Comparison of ENCODE assay signal across 8 mouse cellular contexts in the genomic region with DNA sequence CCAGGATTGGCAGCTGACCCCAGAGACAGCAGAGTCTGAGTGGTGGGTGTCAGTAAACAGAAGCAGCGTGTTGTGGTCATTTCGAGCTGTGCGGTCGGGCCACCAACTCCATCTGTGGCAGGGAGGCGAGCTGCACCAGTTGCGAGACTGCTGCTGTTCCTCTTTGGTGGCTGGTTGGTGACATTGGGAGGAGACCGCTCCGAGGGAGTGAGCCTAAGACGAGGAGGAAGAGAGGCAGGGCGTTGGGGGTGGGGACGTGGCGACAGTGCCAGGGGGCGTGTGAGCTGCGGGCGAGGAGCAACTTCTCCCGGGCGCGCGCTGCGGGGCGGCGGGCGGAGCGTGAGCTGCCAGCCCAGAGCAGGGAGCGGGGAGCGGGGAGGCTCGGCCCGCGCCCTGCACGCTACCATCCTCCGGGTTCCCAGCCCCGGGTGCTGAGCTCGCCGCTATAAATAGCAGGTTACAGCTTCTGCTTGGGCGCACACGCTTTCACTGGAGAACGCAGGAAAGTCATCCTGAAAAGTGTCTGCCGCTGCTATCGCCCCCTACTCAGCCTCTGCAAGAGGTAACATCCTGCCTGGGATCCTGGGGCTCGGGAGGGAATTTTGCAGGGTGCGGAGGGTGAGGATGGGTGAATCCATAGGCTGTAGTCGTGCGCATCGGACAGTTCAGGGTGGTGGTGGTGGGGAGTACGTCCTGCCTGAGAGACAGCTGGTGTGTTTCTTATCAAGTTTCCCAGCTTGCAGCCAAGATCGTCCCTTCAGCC. TPM values are rescaled to one million over a fixed set of nuclear protein-coding genes. Genes with fewer than 3 reads are reported as not detected.
DNase-seq lines count a peak whose midpoint lies in the region; ATAC-seq and TF ChIP-seq lines count a peak whose summit lies in the region.

A gene (plus strand): TSS at position 321 of the 763 bp plus-strand sequence.

- peak; percentile 57 to 63 for DNase-seq in adrenal gland, adult 18-20 months (ENCODE audit: low spot score in 2 of 2)
- DNase-seq in gastrocnemius, postnatal 25 days = peak; percentile 46
- DNase-seq in intestine, embryonic 14.5 days (ENCODE audit: low spot score) = peak; percentile 80
- peak; percentile 71 to 75 for DNase-seq in left cerebral cortex, postnatal 25 days (ENCODE audit: low spot score in 2 of 2)
- DNase-seq in right cerebral cortex, postnatal 14 days = peak; percentile 71
- DNase-seq in urinary bladder, postnatal 36 days (ENCODE audit: low spot score in 2 of 2) = peak; percentile 10 to 32

- peak within 1 kb of the TSS; percentile 93 for H3K4me2 ChIP-seq in intestine, embryonic 14.5 days (ENCODE audit: low read length)

- TF ChIP-seq POLR2A in cortical plate, adult 2 months (IDR thresholded peaks at IDR 0.05; ENCODE audit: extremely low read depth, insufficient read depth, low read length) = 0 out of 2 replicates have a peak, but pooled peaks have one; percentile 29

- peak; percentile 65 for ATAC-seq in intestine, embryonic 14.5 days (replicated peaks; ENCODE audit: low FRiP score, low TSS enrichment, low read depth)
- peak; percentile 86 for ATAC-seq in megakaryocyte-erythroid progenitor cell, adult 5-6 weeks (replicated peaks; ENCODE audit: low FRiP score, low TSS enrichment, poor library complexity, severe bottlenecking)

- peaks cover 8% of the 10 kb centered on the region; the same call in 1 of the 2 replicates for H3K27me3 ChIP-seq in intestine, embryonic 14.5 days (replicated peaks; ENCODE audit: control insufficient read depth, insufficient read depth, low read length)

- no peaks in the 10 kb centered on the region for H3K4me1 ChIP-seq in cortical plate, adult 2 months (ENCODE audit: control insufficient read depth, insufficient read depth, low read length)
- no peaks in the 10 kb centered on the region; the same call in 1 of the 2 replicates for H3K4me1 ChIP-seq in intestine, embryonic 14.5 days (replicated peaks; ENCODE audit: control insufficient read depth, insufficient read depth, low read length)

- under 1% methylated on average over 45 of the region's 46 CpGs for WGBS in intestine, embryonic 14.5 days

- peak within 1 kb of the TSS; percentile 67 for H3K4me3 ChIP-seq in cortical plate, adult 2 months (ENCODE audit: insufficient read depth, low read length)
- H3K4me3 ChIP-seq in intestine, embryonic 14.5 days (ENCODE audit: low read depth, low read length) = peak within 1 kb of the TSS; percentile 52

- no peak within 1 kb of the TSS for H3K27ac ChIP-seq in cortical plate, adult 2 months (ENCODE audit: insufficient read depth, low read length)
- no peak within 1 kb of the TSS for H3K27ac ChIP-seq in intestine, embryonic 14.5 days (ENCODE audit: low read depth)

- no peaks in the 10 kb centered on the region for H3K36me3 ChIP-seq in intestine, embryonic 14.5 days (ENCODE audit: control insufficient read depth, insufficient read depth, low read length)

- no peak for TF ChIP-seq CTCF in cortical plate, adult 2 months (IDR thresholded peaks at IDR 0.05; ENCODE audit: extremely low read depth, insufficient read depth, low read length)

- no peaks in the 10 kb centered on the region for H3K9me3 ChIP-seq in intestine, embryonic 14.5 days (ENCODE audit: control insufficient read depth, low read length)

- H3K9ac ChIP-seq in intestine, embryonic 14.5 days (ENCODE audit: low read length) = peak within 1 kb of the TSS; percentile 47

- intact Hi-C loops in left cerebral cortex, postnatal 25 days (cut with DNase I) = loop anchor here (5.0 to 10.0 kb wide), 3 partner anchors 275 to 1502 kb away; no protein-coding TSS in a partner anchor

RNA-seq across cellular contexts. Expression of the gene that starts here (rescaled TPM):
- 1 to 10 TPM; 4.6 to 9.2 TPM for total RNA-seq in adrenal gland, adult 18-20 months (2021)
- polyA plus RNA-seq in cortical plate, adult 2 months (2012; rRNA removed) = 2.7 and 2.8 TPM in 2 replicates
- 10 to 100 TPM; 18.6 to 20.3 TPM for total RNA-seq in gastrocnemius, postnatal 25 days (2021)
- 6.0 and 6.2 TPM in 2 replicates for polyA plus RNA-seq in intestine, embryonic 14.5 days (2014; fragmentation: Nextera tagmentation; extraction: Ambion mirVana)
- total RNA-seq in left cerebral cortex, postnatal 25 days (2021) = 10 to 100 TPM; 10.0 to 13.7 TPM
- 1.1 and 1.2 TPM in 2 replicates for total RNA-seq in megakaryocyte-erythroid progenitor cell, adult 5-6 weeks (2014; fragmentation: Nextera tagmentation)
- 2.7 and 4.3 TPM in 2 replicates for total RNA-seq in megakaryocyte-erythroid progenitor cell, adult 5-6 weeks (2017)

Comparison
In these comparisons a context has a peak if more than half of its experiments do, and no peak if none do; other contexts are left out.
1. DNase-seq: peak in every context shown above with its lines; median percentile 80 in intestine, embryonic 14.5 days; 73 in left cerebral cortex, postnatal 25 days; 71 in right cerebral cortex, postnatal 14 days; 60 in adrenal gland, adult 18-20 months; 46 in gastrocnemius, postnatal 25 days; 21 in urinary bladder, postnatal 36 days.